Mouse (Mus musculus) midbrain, embryonic 11.5 days (tissue): ENCODE data around the gene Gm867. TPM values are rescaled to one million over a fixed set of nuclear protein-coding genes. Genes with fewer than 3 reads are reported as not detected.

Source experiments
- ATAC-seq: fragments of 200-750 bp; cut with Nextera tagmentation; 2 replicates; pipeline ENCODE4 v1.8.0; 2017; ENCODE audit warnings: moderate TSS enrichment, moderate library complexity; ENCODE audit not compliant: low FRiP score
- DNase-seq: peaks from one replicate; pipeline ENCODE4 v3.0.0; 2015; ENCODE audit warnings: low spot score; ENCODE audit errors: missing footprints
- H3K27ac ChIP-seq: fragments of 300-500 bp; sonication (generic); 2 replicates; pipeline ENCODE4 v1.5.1; 2014; ENCODE audit warnings: low read depth, low read length
- H3K27me3 ChIP-seq: fragments of 300-500 bp; sonication (generic); 2 replicates; pipeline ENCODE4 v1.6.1; 2014; ENCODE audit warnings: mild to moderate bottlenecking, low read length, moderate library complexity, mixed read lengths; ENCODE audit not compliant: control insufficient read depth, insufficient read depth
- H3K36me3 ChIP-seq: fragments of 300-500 bp; sonication (generic); 2 replicates; pipeline ENCODE4 v1.6.1; 2014; ENCODE audit warnings: mild to moderate bottlenecking, low read length, moderate library complexity, mixed read lengths; ENCODE audit not compliant: control insufficient read depth, insufficient read depth
- H3K4me1 ChIP-seq: fragments of 300-500 bp; sonication (generic); 2 replicates; pipeline ENCODE4 v1.6.1; 2014; ENCODE audit warnings: low read length; ENCODE audit not compliant: control insufficient read depth, insufficient read depth
- H3K4me2 ChIP-seq: fragments of 300-500 bp; sonication (generic); 2 replicates; pipeline ENCODE4 v1.6.1; 2014; ENCODE audit warnings: mild to moderate bottlenecking, moderate library complexity
- H3K4me3 ChIP-seq: fragments of 300-500 bp; sonication (generic); 2 replicates; pipeline ENCODE4 v1.5.1; 2014; ENCODE audit warnings: low read depth, low read length
- H3K9ac ChIP-seq: fragments of 300-500 bp; sonication (generic); 2 replicates; pipeline ENCODE4 v1.6.1; 2014; ENCODE audit warnings: low read length
- H3K9me3 ChIP-seq: fragments of 300-500 bp; sonication (generic); 2 replicates; pipeline ENCODE4 v1.6.1; 2016; ENCODE audit warnings: low read length; ENCODE audit not compliant: control insufficient read depth
- WGBS: fragments of 180-500 bp; shearing (Covaris S2); extraction: QIAGEN DNeasy Blood & Tissue Kit; methylation state at CpG from one replicate; pipeline ENCODE4 v1.1.7; 2014; 5-methylcytosine and 5-hydroxymethylcytosine counted together
- polyA plus RNA-seq: library from polyadenylated mRNA; unstranded; fragments of >200 nt; fragmentation: Nextera tagmentation; extraction: Ambion mirVana; gene quantifications from 2 replicates; pipeline ENCODE4 v1.2.1, GENCODE M21; 2014

Gm867 gene
- polyA plus RNA-seq, 1 experiment from 2014 or later = 1.5 TPM

- Histone ChIP-seq H3K9ac (no peak overlapping the region), H3K4me2 (no peak overlapping the region), H3K9me3 (no peaks in the 10 kb centered on the region), H3K4me3 (no peak overlapping the region), H3K27ac (no peak overlapping the region), H3K4me1 (peaks cover 10% of the 10 kb centered on the region), H3K36me3 (no peaks in the 10 kb centered on the region), H3K27me3 (peaks cover 25% of the 10 kb centered on the region)
- DNase-seq (peak; percentile 80), ATAC-seq (no peak)
- 44% methylated on average over 9 of the region's 9 CpGs for WGBS
Observed at GRCm38 (mm10) chr10:75939481-75940234, 814 bp downstream of the Gm867 start.

GRCm38 (mm10) chr10:75937851-75938643, 2.4 kb downstream of the Gm867 start:
- Histone ChIP-seq H3K4me2 (no peak overlapping the region), H3K9me3 (no peaks in the 10 kb centered on the region), H3K4me3 (no peak overlapping the region), H3K27ac (no peak overlapping the region), H3K9ac (0 out of 2 replicates have a peak overlapping the region, but pooled peaks have one; percentile 4), H3K4me1 (peaks cover 11% of the 10 kb centered on the region), H3K36me3 (no peaks in the 10 kb centered on the region), H3K27me3 (peaks cover 28% of the 10 kb centered on the region)
- DNase-seq (peak; percentile 68), ATAC-seq (no peak)
- 49% methylated on average over 10 of the region's 10 CpGs for WGBS

GRCm38 (mm10) chr10:75936909-75937667, 3.4 kb downstream of the Gm867 start:
- Histone ChIP-seq H3K36me3 (no peaks in the 10 kb centered on the region), H3K9me3 (no peaks in the 10 kb centered on the region), H3K9ac (no peak overlapping the region), H3K4me1 (peaks cover 18% of the 10 kb centered on the region), H3K4me3 (no peak overlapping the region), H3K27me3 (peaks cover 30% of the 10 kb centered on the region), H3K4me2 (no peak overlapping the region), H3K27ac (no peak overlapping the region)
- 29% methylated on average over 18 of the region's 18 CpGs for WGBS
- DNase-seq (peak; percentile 88), ATAC-seq (no peak)

GRCm38 (mm10) chr10:75935680-75936541, 4.6 kb downstream of the Gm867 start, which contains the start of gene Mmp11:
Gene Mmp11 (minus strand): TSS chr10:75936496.
- 2% methylated on average over 49 of the region's 51 CpGs for WGBS
- ATAC-seq = peak; percentile 57
- Histone ChIP-seq H3K36me3 (no peaks in the 10 kb centered on the region), H3K4me2 (peak within 1 kb of the TSS; percentile 90), H3K9me3 (no peaks in the 10 kb centered on the region), H3K27me3 (peaks cover 41% of the 10 kb centered on the region), H3K4me3 (peak within 1 kb of the TSS; percentile 48), H3K27ac (no peak within 1 kb of the TSS), H3K4me1 (peaks cover 28% of the 10 kb centered on the region), H3K9ac (peak within 1 kb of the TSS; percentile 49)
- DNase-seq = peak; percentile 97

GRCm38 (mm10) chr10:75934991-75935390, 5.5 kb downstream of the Gm867 start:
- Histone ChIP-seq H3K27ac (no peak overlapping the region), H3K27me3 (peaks cover 48% of the 10 kb centered on the region), H3K9me3 (no peaks in the 10 kb centered on the region), H3K9ac (no peak overlapping the region), H3K4me2 (peak overlapping the region; percentile 90), H3K4me3 (peak overlapping the region; percentile 48; the same call in 1 of the 2 replicates), H3K36me3 (no peaks in the 10 kb centered on the region), H3K4me1 (peaks cover 28% of the 10 kb centered on the region)
- DNase-seq (no peak), ATAC-seq (no peak)
- 88% methylated on average over 1 of the region's 1 CpGs for WGBS

GRCm38 (mm10) chr10:75932891-75933290, 7.6 kb downstream of the Gm867 start, which contains the start of gene Chchd10:
Gene Chchd10 (plus strand): TSS chr10:75933130.
- Histone ChIP-seq H3K27me3 (peaks cover 48% of the 10 kb centered on the region), H3K9me3 (no peaks in the 10 kb centered on the region), H3K27ac (no peak within 1 kb of the TSS; the same call in 1 of the 2 replicates)

GRCm38 (mm10) chr10:75932081-75932678, 8.3 kb downstream of the Gm867 start:
- Histone ChIP-seq H3K27me3 (peaks cover 48% of the 10 kb centered on the region), H3K4me1 (peaks cover 28% of the 10 kb centered on the region), H3K9me3 (no peaks in the 10 kb centered on the region), H3K36me3 (no peaks in the 10 kb centered on the region), H3K27ac (no peak overlapping the region; the same call in 1 of the 2 replicates), H3K4me2 (peak overlapping the region; percentile 95), H3K9ac (peak overlapping the region; percentile 86), H3K4me3 (peak overlapping the region; percentile 54)
- DNase-seq = peak; percentile 94
- ATAC-seq = peak; percentile 80
- 1% methylated on average over 41 of the region's 44 CpGs for WGBS

More at GRCm38 (mm10) chr10:75932891-75933290, 7.6 kb downstream of the Gm867 start, which contains the start of gene Chchd10:
- Histone ChIP-seq H3K4me1 (peaks cover 28% of the 10 kb centered on the region), H3K9ac (peak within 1 kb of the TSS; percentile 86), H3K4me3 (peak within 1 kb of the TSS; percentile 54), H3K36me3 (no peaks in the 10 kb centered on the region), H3K4me2 (peak within 1 kb of the TSS; percentile 95)
- 26% methylated on average over 6 of the region's 6 CpGs for WGBS
- no peak for ATAC-seq
- DNase-seq = no peak
